Mouse (Mus musculus): Measurements from ENCODE around the gene Hmga2. TPM values are rescaled to one million over a fixed set of nuclear protein-coding genes. Genes with fewer than 3 reads are reported as not detected.

The Hmga2 gene
- polyA plus RNA-seq, 1 experiment from 2014 or later = 2.6 TPM

DNA sequence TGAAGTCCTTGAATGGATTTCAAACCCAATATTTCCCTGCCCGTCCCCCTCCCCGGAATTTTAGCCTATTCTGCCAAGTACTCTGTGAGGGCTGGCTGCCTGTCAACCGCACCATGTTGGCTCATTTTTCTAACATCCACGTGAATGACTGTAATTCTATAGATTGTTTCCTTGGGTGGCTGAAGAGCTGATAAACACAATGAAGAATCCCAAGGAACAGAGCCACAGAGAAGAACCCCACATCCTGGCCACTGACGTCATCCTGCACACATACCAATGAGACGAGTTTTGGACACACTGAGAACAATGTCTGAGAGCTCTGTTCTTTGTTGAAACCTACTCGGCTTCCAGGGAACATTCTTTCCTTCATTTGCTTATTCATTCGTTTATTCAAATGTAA, 74.5 kb downstream of the Hmga2 start:
- Histone ChIP-seq H3K4me3 (ENCODE audit: low read depth, low read length) (no peak overlapping the region), H3K4me1 (ENCODE audit: control insufficient read depth, insufficient read depth, low read length) (peaks cover 30% of the 10 kb centered on the region), H3K4me2 (ENCODE audit: low read length) (no peak overlapping the region), H3K27ac (ENCODE audit: low read depth, low read length) (no peak overlapping the region), H3K9me3 (replicated peaks; ENCODE audit: control insufficient read depth, low read length) (no peaks in the 10 kb centered on the region), H3K36me3 (ENCODE audit: control insufficient read depth, insufficient read depth, low read length) (no peaks in the 10 kb centered on the region), H3K27me3 (replicated peaks; ENCODE audit: control insufficient read depth, insufficient read depth, low read length) (no peaks in the 10 kb centered on the region), H3K9ac (ENCODE audit: low read length) (no peak overlapping the region)
- peak; percentile 84 for DNase-seq (ENCODE audit: low spot score)
- peak; percentile 79 for ATAC-seq
- 6% methylated on average over 8 of the region's 8 CpGs for WGBS

DNA sequence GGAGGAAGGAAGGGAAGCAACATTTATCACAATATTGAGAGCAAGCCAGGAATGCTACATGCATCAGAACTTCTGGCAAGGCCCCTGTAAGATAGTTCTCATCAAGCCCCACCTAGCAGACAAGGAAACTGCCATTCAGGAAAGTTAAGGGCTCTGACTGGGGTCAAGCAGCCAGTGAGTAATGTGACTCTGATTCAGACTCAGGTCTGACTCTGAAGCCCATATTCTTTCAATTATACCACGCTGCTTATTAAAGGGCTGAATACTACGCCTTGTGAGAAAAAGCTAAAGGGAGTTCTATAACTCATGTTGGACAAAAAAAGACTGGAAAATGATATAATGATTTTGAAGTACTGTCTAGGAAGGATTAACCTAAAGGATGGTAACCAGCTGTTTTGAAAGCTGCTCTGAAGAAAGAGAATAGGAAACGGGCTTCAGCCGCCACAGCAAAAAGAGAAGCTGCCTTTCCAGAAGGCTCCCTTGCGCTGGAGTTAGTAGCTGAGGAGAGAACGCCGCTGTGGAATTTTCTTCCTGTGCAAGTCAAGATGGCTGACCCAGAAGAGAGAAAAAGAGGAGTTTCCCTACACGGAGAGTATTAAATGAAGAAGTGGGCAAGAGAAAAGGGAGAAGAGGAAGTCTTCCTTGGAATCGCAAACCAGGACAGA, 76.3 kb downstream of the Hmga2 start:
- 68% methylated on average over 9 of the region's 9 CpGs for WGBS
- H3K4me1 ChIP-seq (ENCODE audit: control insufficient read depth, insufficient read depth, low read length) = peaks cover 20% of the 10 kb centered on the region
- H3K27ac ChIP-seq (ENCODE audit: low read depth, low read length) = no peak overlapping the region
- H3K4me2 ChIP-seq (ENCODE audit: low read length) = no peak overlapping the region
- no peaks in the 10 kb centered on the region for H3K9me3 ChIP-seq (replicated peaks; ENCODE audit: control insufficient read depth, low read length)
- no peak for ATAC-seq
- H3K4me3 ChIP-seq (ENCODE audit: low read depth, low read length) = no peak overlapping the region
- DNase-seq (ENCODE audit: low spot score) = no peak
- no peaks in the 10 kb centered on the region for H3K36me3 ChIP-seq (ENCODE audit: control insufficient read depth, insufficient read depth, low read length)
- H3K9ac ChIP-seq (ENCODE audit: low read length) = no peak overlapping the region
- no peaks in the 10 kb centered on the region for H3K27me3 ChIP-seq (replicated peaks; ENCODE audit: control insufficient read depth, insufficient read depth, low read length)

DNA sequence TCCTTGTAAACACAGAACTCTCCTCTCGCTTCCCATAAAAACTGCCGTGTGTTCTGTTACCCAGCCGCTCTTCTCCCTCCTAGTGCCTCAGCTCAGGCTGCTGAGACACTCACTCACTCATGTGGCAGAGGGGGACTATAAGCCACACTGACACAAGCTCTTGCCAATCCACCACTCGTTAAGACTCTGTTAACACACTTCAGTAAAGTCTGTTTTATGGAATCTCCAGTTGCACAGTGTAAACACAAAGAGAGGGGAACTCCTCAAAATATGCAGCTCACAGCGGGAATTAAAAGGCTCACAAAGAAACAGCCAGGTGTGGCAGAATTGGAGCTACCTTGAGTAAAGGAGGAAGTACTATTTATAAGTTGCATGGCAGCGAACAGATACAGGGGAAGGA, 77.5 kb downstream of the Hmga2 start:
- Histone ChIP-seq H3K4me3 (ENCODE audit: low read depth, low read length) (no peak overlapping the region), H3K9me3 (replicated peaks; ENCODE audit: control insufficient read depth, low read length) (no peaks in the 10 kb centered on the region), H3K4me2 (ENCODE audit: low read length) (no peak overlapping the region), H3K9ac (ENCODE audit: low read length) (no peak overlapping the region), H3K27ac (ENCODE audit: low read depth, low read length) (no peak overlapping the region), H3K27me3 (replicated peaks; ENCODE audit: control insufficient read depth, insufficient read depth, low read length) (no peaks in the 10 kb centered on the region), H3K4me1 (ENCODE audit: control insufficient read depth, insufficient read depth, low read length) (peaks cover 20% of the 10 kb centered on the region), H3K36me3 (ENCODE audit: control insufficient read depth, insufficient read depth, low read length) (no peaks in the 10 kb centered on the region)
- WGBS = 43% methylated on average over 6 of the region's 6 CpGs
- DNase-seq (ENCODE audit: low spot score) = no peak
- no peak for ATAC-seq

GRCm38 (mm10) chr10:120397211-120397631, 79.0 kb downstream of the Hmga2 start:
- no peak for DNase-seq (ENCODE audit: low spot score)
- Histone ChIP-seq H3K9ac (ENCODE audit: low read length) (no peak overlapping the region), H3K9me3 (replicated peaks; ENCODE audit: control insufficient read depth, low read length) (no peaks in the 10 kb centered on the region), H3K4me2 (ENCODE audit: low read length) (no peak overlapping the region), H3K27ac (ENCODE audit: low read depth, low read length) (no peak overlapping the region), H3K36me3 (ENCODE audit: control insufficient read depth, insufficient read depth, low read length) (no peaks in the 10 kb centered on the region), H3K27me3 (replicated peaks; ENCODE audit: control insufficient read depth, insufficient read depth, low read length) (no peaks in the 10 kb centered on the region), H3K4me1 (ENCODE audit: control insufficient read depth, insufficient read depth, low read length) (peaks cover 11% of the 10 kb centered on the region), H3K4me3 (ENCODE audit: low read depth, low read length) (no peak overlapping the region)
- ATAC-seq = no peak
- WGBS = 88% methylated on average over 17 of the region's 17 CpGs

- ATAC-seq = peak; percentile 62; the same call in 1 of the 2 replicates
- H3K4me1 ChIP-seq (ENCODE audit: control insufficient read depth, insufficient read depth, low read length) = peaks cover 9% of the 10 kb centered on the region
Observed at GRCm38 (mm10) chr10:120395550-120395949, 80.7 kb downstream of the Hmga2 start.

DNA sequence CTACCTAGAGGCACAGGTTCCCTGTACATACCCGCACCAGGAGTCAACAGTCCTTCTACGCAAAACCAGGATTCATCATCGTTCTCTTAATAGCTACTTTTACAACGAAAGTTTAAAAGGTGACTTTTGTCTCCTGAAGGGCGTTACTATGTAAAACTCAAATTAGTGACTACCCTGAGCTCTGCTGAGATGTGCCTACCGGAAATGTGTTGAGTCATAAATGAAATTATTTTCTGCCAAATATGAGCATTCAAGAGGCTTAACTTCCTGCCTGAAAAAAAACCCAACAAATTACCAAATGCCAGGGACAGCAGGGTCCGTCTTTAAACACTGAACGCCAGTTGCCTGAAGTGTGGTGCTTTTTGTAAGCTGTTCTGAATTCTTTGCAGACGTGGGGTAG, 81.5 kb downstream of the Hmga2 start:
- no peak overlapping the region for H3K9ac ChIP-seq (ENCODE audit: low read length)
- H3K36me3 ChIP-seq (ENCODE audit: control insufficient read depth, insufficient read depth, low read length) = no peaks in the 10 kb centered on the region
- H3K4me2 ChIP-seq (ENCODE audit: low read length) = no peak overlapping the region
- no peak for ATAC-seq
- H3K4me1 ChIP-seq (ENCODE audit: control insufficient read depth, insufficient read depth, low read length) = peaks cover 9% of the 10 kb centered on the region
- H3K27ac ChIP-seq (ENCODE audit: low read depth, low read length) = no peak overlapping the region
- 81% methylated on average over 9 of the region's 9 CpGs for WGBS
- DNase-seq (ENCODE audit: low spot score) = no peak
- no peaks in the 10 kb centered on the region for H3K9me3 ChIP-seq (replicated peaks; ENCODE audit: control insufficient read depth, low read length)
- H3K4me3 ChIP-seq (ENCODE audit: low read depth, low read length) = no peak overlapping the region
- H3K27me3 ChIP-seq (replicated peaks; ENCODE audit: control insufficient read depth, insufficient read depth, low read length) = no peaks in the 10 kb centered on the region

More at GRCm38 (mm10) chr10:120395550-120395949, 80.7 kb downstream of the Hmga2 start:
- Histone ChIP-seq H3K27me3 (replicated peaks; ENCODE audit: control insufficient read depth, insufficient read depth, low read length) (no peaks in the 10 kb centered on the region), H3K9me3 (replicated peaks; ENCODE audit: control insufficient read depth, low read length) (no peaks in the 10 kb centered on the region), H3K4me2 (ENCODE audit: low read length) (no peak overlapping the region), H3K27ac (ENCODE audit: low read depth, low read length) (no peak overlapping the region), H3K9ac (ENCODE audit: low read length) (no peak overlapping the region), H3K36me3 (ENCODE audit: control insufficient read depth, insufficient read depth, low read length) (no peaks in the 10 kb centered on the region), H3K4me3 (ENCODE audit: low read depth, low read length) (no peak overlapping the region)
- WGBS = 59% methylated on average over 6 of the region's 6 CpGs
- DNase-seq (ENCODE audit: low spot score) = peak; percentile 61

- H3K9ac ChIP-seq (ENCODE audit: low read length) = no peak overlapping the region
- 32% methylated on average over 14 of the region's 14 CpGs for WGBS
- ATAC-seq = no peak
Observed at GRCm38 (mm10) chr10:120391971-120392716, 84.1 kb downstream of the Hmga2 start.

GRCm38 (mm10) chr10:120390912-120391835, 85.1 kb downstream of the Hmga2 start:
- no peak for DNase-seq (ENCODE audit: low spot score)
- WGBS = 16% methylated on average over 28 of the region's 28 CpGs
- no peaks in the 10 kb centered on the region for H3K9me3 ChIP-seq (replicated peaks; ENCODE audit: control insufficient read depth, low read length)
- no peak for ATAC-seq
- H3K27me3 ChIP-seq (replicated peaks; ENCODE audit: control insufficient read depth, insufficient read depth, low read length) = 0 out of 2 replicates have a peak, but pooled peaks cover 3% of the 10 kb centered on the region
- peak overlapping the region; percentile 53 for H3K9ac ChIP-seq (ENCODE audit: low read length)
- peak overlapping the region; percentile 42 for H3K4me2 ChIP-seq (ENCODE audit: low read length)
- no peaks in the 10 kb centered on the region for H3K36me3 ChIP-seq (ENCODE audit: control insufficient read depth, insufficient read depth, low read length)
- no peak overlapping the region for H3K27ac ChIP-seq (ENCODE audit: low read depth, low read length)
- peaks cover 29% of the 10 kb centered on the region for H3K4me1 ChIP-seq (ENCODE audit: control insufficient read depth, insufficient read depth, low read length)
- H3K4me3 ChIP-seq (ENCODE audit: low read depth, low read length) = no peak overlapping the region

More at GRCm38 (mm10) chr10:120391971-120392716, 84.1 kb downstream of the Hmga2 start:
- H3K4me1 ChIP-seq (ENCODE audit: control insufficient read depth, insufficient read depth, low read length) = peaks cover 22% of the 10 kb centered on the region
- no peak overlapping the region; the same call in 1 of the 2 replicates for H3K4me2 ChIP-seq (ENCODE audit: low read length)
- DNase-seq (ENCODE audit: low spot score) = no peak
- no peaks in the 10 kb centered on the region for H3K9me3 ChIP-seq (replicated peaks; ENCODE audit: control insufficient read depth, low read length)
- no peaks in the 10 kb centered on the region for H3K36me3 ChIP-seq (ENCODE audit: control insufficient read depth, insufficient read depth, low read length)
- H3K4me3 ChIP-seq (ENCODE audit: low read depth, low read length) = no peak overlapping the region
- no peak overlapping the region for H3K27ac ChIP-seq (ENCODE audit: low read depth, low read length)
- no peaks in the 10 kb centered on the region for H3K27me3 ChIP-seq (replicated peaks; ENCODE audit: control insufficient read depth, insufficient read depth, low read length)

Data from forebrain, embryonic 14.5 days (tissue).